Mouse (Mus musculus): ENCODE data around the gene Gata2. TPM values are rescaled to one million over a fixed set of nuclear protein-coding genes. Genes with fewer than 3 reads are reported as not detected.

Gata2 gene
- polyA plus RNA-seq, 1 experiment = 6.0 TPM

GRCm38 (mm10) chr6:88235983-88236382, 42.3 kb downstream of the Gata2 start:
- H3K27ac ChIP-seq (ENCODE audit: insufficient read depth, low read length) = no peak overlapping the region
- H3K27me3 ChIP-seq (ENCODE audit: control insufficient read depth, insufficient read depth, low read length, poor library complexity, severe bottlenecking) = no peaks in the 10 kb centered on the region
- H3K9me3 ChIP-seq (replicated peaks; ENCODE audit: control insufficient read depth, insufficient read depth, low read length, poor library complexity, severe bottlenecking) = no peaks in the 10 kb centered on the region
- peaks cover 22% of the 10 kb centered on the region for H3K4me1 ChIP-seq (ENCODE audit: control insufficient read depth, insufficient read depth, low read length)
- H3K36me3 ChIP-seq (ENCODE audit: control insufficient read depth, insufficient read depth, low read length, poor library complexity, severe bottlenecking) = no peaks in the 10 kb centered on the region
- H3K4me3 ChIP-seq (ENCODE audit: low read depth, low read length) = no peak overlapping the region
- no peak overlapping the region for H3K9ac ChIP-seq (ENCODE audit: low read depth, poor library complexity, severe bottlenecking)
- TF ChIP-seq CTCF (IDR thresholded peaks at IDR 0.05; ENCODE audit: low read depth, low read length) (no peak), POLR2A (IDR thresholded peaks at IDR 0.05; ENCODE audit: insufficient read depth, low read length) (no peak), EP300 (IDR thresholded peaks at IDR 0.05; ENCODE audit: insufficient read depth, low read depth, low read length) (peak; percentile 77; the same call in 1 of the 2 replicates)

GRCm38 (mm10) chr6:88236513-88236912, 42.8 kb downstream of the Gata2 start:
- H3K27me3 ChIP-seq (ENCODE audit: control insufficient read depth, insufficient read depth, low read length, poor library complexity, severe bottlenecking) = no peaks in the 10 kb centered on the region
- no peak overlapping the region for H3K27ac ChIP-seq (ENCODE audit: insufficient read depth, low read length)
- no peak overlapping the region for H3K4me3 ChIP-seq (ENCODE audit: low read depth, low read length)
- no peak for TF ChIP-seq POLR2A (IDR thresholded peaks at IDR 0.05; ENCODE audit: insufficient read depth, low read length)
- H3K4me1 ChIP-seq (ENCODE audit: control insufficient read depth, insufficient read depth, low read length) = peaks cover 22% of the 10 kb centered on the region
- no peak overlapping the region for H3K9ac ChIP-seq (ENCODE audit: low read depth, poor library complexity, severe bottlenecking)
- no peaks in the 10 kb centered on the region for H3K9me3 ChIP-seq (replicated peaks; ENCODE audit: control insufficient read depth, insufficient read depth, low read length, poor library complexity, severe bottlenecking)
- no peaks in the 10 kb centered on the region for H3K36me3 ChIP-seq (ENCODE audit: control insufficient read depth, insufficient read depth, low read length, poor library complexity, severe bottlenecking)

GRCm38 (mm10) chr6:88242604-88243003, 48.9 kb downstream of the Gata2 start:
- no peak overlapping the region for H3K9ac ChIP-seq (ENCODE audit: low read depth, poor library complexity, severe bottlenecking)
- no peak overlapping the region for H3K4me3 ChIP-seq (ENCODE audit: low read depth, low read length)
- no peaks in the 10 kb centered on the region for H3K36me3 ChIP-seq (ENCODE audit: control insufficient read depth, insufficient read depth, low read length, poor library complexity, severe bottlenecking)
- no peaks in the 10 kb centered on the region for H3K27me3 ChIP-seq (ENCODE audit: control insufficient read depth, insufficient read depth, low read length, poor library complexity, severe bottlenecking)
- H3K27ac ChIP-seq (ENCODE audit: insufficient read depth, low read length) = no peak overlapping the region
- no peaks in the 10 kb centered on the region for H3K4me1 ChIP-seq (ENCODE audit: control insufficient read depth, insufficient read depth, low read length)
- TF ChIP-seq EP300 (IDR thresholded peaks at IDR 0.05; ENCODE audit: insufficient read depth, low read depth, low read length) (no peak), CTCF (IDR thresholded peaks at IDR 0.05; ENCODE audit: low read depth, low read length) (peak; percentile 65)
- no peaks in the 10 kb centered on the region for H3K9me3 ChIP-seq (replicated peaks; ENCODE audit: control insufficient read depth, insufficient read depth, low read length, poor library complexity, severe bottlenecking)

- Histone ChIP-seq H3K36me3 (ENCODE audit: control insufficient read depth, insufficient read depth, low read length, poor library complexity, severe bottlenecking) (no peaks in the 10 kb centered on the region), H3K27ac (ENCODE audit: insufficient read depth, low read length) (no peak overlapping the region), H3K9ac (ENCODE audit: low read depth, poor library complexity, severe bottlenecking) (no peak overlapping the region), H3K9me3 (replicated peaks; ENCODE audit: control insufficient read depth, insufficient read depth, low read length, poor library complexity, severe bottlenecking) (no peaks in the 10 kb centered on the region), H3K4me1 (ENCODE audit: control insufficient read depth, insufficient read depth, low read length) (no peaks in the 10 kb centered on the region), H3K4me3 (ENCODE audit: low read depth, low read length) (no peak overlapping the region), H3K27me3 (ENCODE audit: control insufficient read depth, insufficient read depth, low read length, poor library complexity, severe bottlenecking) (no peaks in the 10 kb centered on the region)
- TF ChIP-seq CTCF (IDR thresholded peaks at IDR 0.05; ENCODE audit: low read depth, low read length) (no peak), EP300 (IDR thresholded peaks at IDR 0.05; ENCODE audit: insufficient read depth, low read depth, low read length) (no peak), POLR2A (IDR thresholded peaks at IDR 0.05; ENCODE audit: insufficient read depth, low read length) (no peak)
Measured at GRCm38 (mm10) chr6:88249231-88249630, 55.5 kb downstream of the Gata2 start.

DNA sequence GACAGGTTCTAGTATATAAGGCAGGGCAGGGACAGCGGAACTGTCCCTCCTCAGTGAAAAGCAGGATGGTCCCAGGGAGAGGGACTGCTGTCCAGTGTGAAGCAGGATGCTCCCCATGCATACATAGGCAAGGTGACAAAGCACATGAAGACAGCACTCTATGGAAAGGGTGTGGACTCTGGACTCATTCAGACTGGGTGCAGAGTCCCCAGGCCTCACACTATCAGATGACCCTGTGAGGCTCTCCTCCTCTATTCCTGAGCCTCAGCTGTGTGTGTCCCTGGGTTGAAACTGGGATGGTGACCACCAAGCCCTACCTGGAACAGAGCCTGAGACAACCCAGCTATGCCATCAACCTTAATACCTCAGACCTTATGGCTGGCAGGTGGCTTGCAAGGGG, 57.7 kb downstream of the Gata2 start:
- Histone ChIP-seq H3K9me3 (replicated peaks; ENCODE audit: control insufficient read depth, insufficient read depth, low read length, poor library complexity, severe bottlenecking) (no peaks in the 10 kb centered on the region), H3K36me3 (ENCODE audit: control insufficient read depth, insufficient read depth, low read length, poor library complexity, severe bottlenecking) (no peaks in the 10 kb centered on the region), H3K27me3 (ENCODE audit: control insufficient read depth, insufficient read depth, low read length, poor library complexity, severe bottlenecking) (no peaks in the 10 kb centered on the region), H3K9ac (ENCODE audit: low read depth, poor library complexity, severe bottlenecking) (no peak overlapping the region), H3K4me3 (ENCODE audit: low read depth, low read length) (no peak overlapping the region), H3K4me1 (ENCODE audit: control insufficient read depth, insufficient read depth, low read length) (no peaks in the 10 kb centered on the region), H3K27ac (ENCODE audit: insufficient read depth, low read length) (no peak overlapping the region)
- TF ChIP-seq EP300 (IDR thresholded peaks at IDR 0.05; ENCODE audit: insufficient read depth, low read depth, low read length) (no peak), CTCF (IDR thresholded peaks at IDR 0.05; ENCODE audit: low read depth, low read length) (no peak), POLR2A (IDR thresholded peaks at IDR 0.05; ENCODE audit: insufficient read depth, low read length) (no peak)

DNA sequence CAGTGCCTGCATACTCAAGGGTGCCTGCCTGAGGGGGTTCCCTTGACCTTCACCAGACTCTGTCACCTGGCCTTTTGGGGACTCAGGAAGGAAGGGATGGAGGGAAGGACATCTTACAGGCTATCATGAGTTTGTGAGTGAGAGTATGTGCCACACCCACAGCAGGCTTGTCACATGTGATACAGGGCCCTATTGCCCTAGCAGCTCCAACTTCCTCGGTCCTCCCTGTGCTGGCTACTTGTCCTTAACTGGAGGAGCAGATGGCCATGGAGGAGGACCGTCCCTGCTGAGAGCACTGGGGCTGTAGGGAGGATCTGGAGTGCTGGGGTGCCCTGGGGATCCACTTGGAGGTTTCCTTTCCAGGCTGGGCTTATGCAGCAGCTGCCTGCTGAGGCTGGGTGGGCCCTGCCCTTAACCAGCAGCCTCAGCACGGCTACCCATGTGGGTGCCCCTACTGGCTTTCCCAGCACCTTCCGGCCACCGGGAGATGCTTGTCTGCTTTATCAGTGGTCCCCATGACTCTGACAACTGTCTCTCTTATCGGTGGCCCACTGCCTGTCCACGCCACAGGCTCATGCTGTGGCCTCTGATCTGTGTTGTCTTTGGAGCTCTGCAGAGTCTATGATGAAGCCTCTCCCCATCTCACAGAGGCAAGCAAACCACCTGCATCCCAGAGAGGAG, 58.2 kb downstream of the Gata2 start:
- TF ChIP-seq CTCF (IDR thresholded peaks at IDR 0.05; ENCODE audit: low read depth, low read length) (no peak), EP300 (IDR thresholded peaks at IDR 0.05; ENCODE audit: insufficient read depth, low read depth, low read length) (no peak)
- no peaks in the 10 kb centered on the region for H3K27me3 ChIP-seq (ENCODE audit: control insufficient read depth, insufficient read depth, low read length, poor library complexity, severe bottlenecking)
- no peak overlapping the region for H3K4me3 ChIP-seq (ENCODE audit: low read depth, low read length)
- no peaks in the 10 kb centered on the region for H3K36me3 ChIP-seq (ENCODE audit: control insufficient read depth, insufficient read depth, low read length, poor library complexity, severe bottlenecking)
- no peaks in the 10 kb centered on the region for H3K4me1 ChIP-seq (ENCODE audit: control insufficient read depth, insufficient read depth, low read length)
- no peaks in the 10 kb centered on the region for H3K9me3 ChIP-seq (replicated peaks; ENCODE audit: control insufficient read depth, insufficient read depth, low read length, poor library complexity, severe bottlenecking)
- H3K27ac ChIP-seq (ENCODE audit: insufficient read depth, low read length) = no peak overlapping the region
- no peak overlapping the region for H3K9ac ChIP-seq (ENCODE audit: low read depth, poor library complexity, severe bottlenecking)

Measured in ES-Bruce4 (cell line).